Mouse (Mus musculus): ENCODE data around the gene Atp7a. TPM values are rescaled to one million over a fixed set of nuclear protein-coding genes. Genes with fewer than 3 reads are reported as not detected.
"Not testable (repeated sequence)": the region's sequence is repeated elsewhere in the genome, so short reads cannot be mapped to it uniquely, and the experiment has no call there.

Gene Atp7a
- polyA plus RNA-seq, 1 experiment from 2014 or later, result 26.7 TPM

DNA sequence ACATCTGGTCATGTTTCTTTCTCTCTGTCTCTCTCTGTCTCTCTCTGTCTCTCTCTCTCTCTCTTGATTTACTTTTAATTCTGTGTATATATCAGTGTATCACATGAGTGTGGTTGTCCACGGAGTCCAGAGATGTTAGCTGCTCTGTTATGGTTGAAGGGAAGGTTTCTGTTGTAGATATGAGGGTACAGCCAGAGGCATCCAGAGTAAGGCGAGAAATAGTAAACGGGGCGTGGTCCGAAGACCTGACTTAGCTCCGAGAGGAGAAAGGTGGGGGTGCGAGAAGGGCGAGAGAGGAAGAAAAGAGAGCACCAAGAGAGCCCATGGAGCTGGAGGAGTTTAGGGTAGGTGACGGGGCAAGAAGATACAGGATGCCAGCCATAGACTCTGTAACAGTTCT lies 18.9 kb downstream of the Atp7a start:
- ATAC-seq (ENCODE audit: low read depth), result no peak
- Histone ChIP-seq H3K4me2 (ENCODE audit: low read depth, low read length) (peak overlapping the region; percentile 25), H3K4me3 (ENCODE audit: low read length) (peak overlapping the region; percentile 10), H3K9me3 (ENCODE audit: control insufficient read depth, low read length) (no peaks in the 10 kb centered on the region), H3K27me3 (ENCODE audit: control insufficient read depth, insufficient read depth, low read depth, low read length) (no peaks in the 10 kb centered on the region), H3K36me3 (ENCODE audit: control insufficient read depth, insufficient read depth, low read length) (no peaks in the 10 kb centered on the region), H3K27ac (ENCODE audit: low read length) (peak overlapping the region; percentile 53), H3K9ac (ENCODE audit: low read length) (0 out of 2 replicates have a peak overlapping the region, but pooled peaks have one; percentile 20), H3K4me1 (replicated peaks; ENCODE audit: control insufficient read depth, insufficient read depth, low read length) (peaks cover 11% of the 10 kb centered on the region)
- 32% methylated on average over 9 of the region's 9 CpGs for WGBS

DNA sequence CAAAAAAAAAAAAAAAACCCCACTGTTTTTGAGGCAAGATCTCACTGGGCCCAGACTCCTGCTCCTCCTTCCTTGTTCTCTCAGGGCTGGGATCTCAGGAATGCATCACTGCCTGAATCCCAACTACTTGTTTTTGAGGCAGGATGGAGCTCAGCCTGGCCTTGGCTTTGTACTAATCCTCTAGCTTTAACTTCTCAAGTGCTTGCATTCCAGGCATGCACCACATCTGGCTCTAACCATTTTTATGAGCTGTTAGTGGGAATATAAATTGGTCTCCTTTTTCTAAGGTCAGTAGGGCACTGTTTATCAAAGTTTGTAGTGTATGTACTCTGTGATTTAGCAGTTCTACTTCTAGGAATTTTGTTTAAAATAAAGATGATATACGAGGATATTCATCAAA lies 21.1 kb downstream of the Atp7a start:
- H3K9ac ChIP-seq (ENCODE audit: low read length), result no peak overlapping the region
- H3K4me2 ChIP-seq (ENCODE audit: low read depth, low read length), result no peak overlapping the region
- 42% methylated on average over 1 of the region's 1 CpGs for WGBS
- peak; percentile 75 for ATAC-seq (ENCODE audit: low read depth)
- no peak overlapping the region for H3K4me3 ChIP-seq (ENCODE audit: low read length)
- no peaks in the 10 kb centered on the region for H3K36me3 ChIP-seq (ENCODE audit: control insufficient read depth, insufficient read depth, low read length)
- H3K4me1 ChIP-seq (replicated peaks; ENCODE audit: control insufficient read depth, insufficient read depth, low read length), result peaks cover 11% of the 10 kb centered on the region
- no peaks in the 10 kb centered on the region for H3K9me3 ChIP-seq (ENCODE audit: control insufficient read depth, low read length)
- H3K27me3 ChIP-seq (ENCODE audit: control insufficient read depth, insufficient read depth, low read depth, low read length), result no peaks in the 10 kb centered on the region
- no peak overlapping the region for H3K27ac ChIP-seq (ENCODE audit: low read length)

DNA sequence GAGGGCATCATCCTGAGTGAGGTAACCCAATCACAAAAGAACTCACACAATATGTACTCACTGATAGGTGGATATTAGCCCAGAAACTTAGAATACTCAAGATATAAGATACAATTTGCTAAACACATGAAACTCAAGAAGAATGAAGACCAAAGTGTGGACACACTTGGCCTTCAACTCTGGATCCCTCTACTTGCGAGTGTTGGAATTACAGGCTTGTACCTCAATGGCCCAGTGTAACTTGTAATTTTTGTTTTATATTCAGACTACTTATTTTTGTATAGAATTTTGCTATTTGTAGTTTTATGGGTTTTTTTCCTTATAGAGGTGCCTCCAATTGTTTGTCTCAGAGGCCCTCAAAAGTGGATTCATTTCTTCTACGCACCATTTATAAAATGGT lies 50.8 kb downstream of the Atp7a start:
- not testable (repeated sequence) for H3K9me3 ChIP-seq (ENCODE audit: control insufficient read depth, low read length); H3K27ac ChIP-seq (ENCODE audit: low read length); H3K27me3 ChIP-seq (ENCODE audit: control insufficient read depth, insufficient read depth, low read depth, low read length); ATAC-seq (ENCODE audit: low read depth); H3K4me3 ChIP-seq (ENCODE audit: low read length); H3K9ac ChIP-seq (ENCODE audit: low read length); H3K4me1 ChIP-seq (replicated peaks; ENCODE audit: control insufficient read depth, insufficient read depth, low read length); H3K4me2 ChIP-seq (ENCODE audit: low read depth, low read length); H3K36me3 ChIP-seq (ENCODE audit: control insufficient read depth, insufficient read depth, low read length)
- WGBS, result 91% methylated on average over 2 of the region's 2 CpGs

DNA sequence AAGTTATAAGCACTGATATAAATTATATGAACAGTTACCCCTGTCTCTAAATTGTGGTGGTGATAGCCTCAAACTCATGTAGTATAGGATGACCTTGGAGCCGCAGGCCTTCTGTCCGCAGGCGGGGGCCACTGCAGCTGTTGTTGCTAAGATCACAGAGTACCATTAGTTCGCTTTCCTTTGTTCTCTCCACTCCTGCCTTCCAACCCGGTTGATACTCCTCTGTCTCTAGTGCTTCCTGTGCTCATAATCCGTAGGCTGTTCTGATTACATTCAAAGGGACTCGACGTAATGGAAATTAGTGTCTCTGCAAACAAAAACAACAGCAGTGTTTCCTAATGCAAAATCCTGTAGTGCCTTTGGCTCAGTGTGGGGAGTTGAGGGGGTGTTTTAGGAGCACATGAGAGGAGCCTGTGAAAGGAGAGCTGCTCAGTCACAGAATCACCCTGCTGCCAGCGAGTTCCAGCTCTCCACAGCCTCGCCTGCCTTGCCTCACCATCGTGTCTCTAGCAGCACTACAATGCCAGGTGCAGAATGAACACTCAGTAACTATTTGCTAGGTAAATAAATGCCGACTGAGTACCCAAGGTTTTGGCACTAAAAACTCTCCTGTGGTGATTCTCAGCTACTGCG lies 53.9 kb downstream of the Atp7a start:
- H3K27ac ChIP-seq (ENCODE audit: low read length), result peak overlapping the region; percentile 31; the same call in 1 of the 2 replicates
- H3K36me3 ChIP-seq (ENCODE audit: control insufficient read depth, insufficient read depth, low read length), result no peaks in the 10 kb centered on the region
- H3K4me1 ChIP-seq (replicated peaks; ENCODE audit: control insufficient read depth, insufficient read depth, low read length), result no peaks in the 10 kb centered on the region
- H3K9ac ChIP-seq (ENCODE audit: low read length), result no peak overlapping the region
- no peak overlapping the region for H3K4me2 ChIP-seq (ENCODE audit: low read depth, low read length)
- WGBS, result 51% methylated on average over 13 of the region's 13 CpGs
- no peaks in the 10 kb centered on the region for H3K9me3 ChIP-seq (ENCODE audit: control insufficient read depth, low read length)
- H3K27me3 ChIP-seq (ENCODE audit: control insufficient read depth, insufficient read depth, low read depth, low read length), result no peaks in the 10 kb centered on the region
- ATAC-seq (ENCODE audit: low read depth), result peak; percentile 80
- no peak overlapping the region for H3K4me3 ChIP-seq (ENCODE audit: low read length)

DNA sequence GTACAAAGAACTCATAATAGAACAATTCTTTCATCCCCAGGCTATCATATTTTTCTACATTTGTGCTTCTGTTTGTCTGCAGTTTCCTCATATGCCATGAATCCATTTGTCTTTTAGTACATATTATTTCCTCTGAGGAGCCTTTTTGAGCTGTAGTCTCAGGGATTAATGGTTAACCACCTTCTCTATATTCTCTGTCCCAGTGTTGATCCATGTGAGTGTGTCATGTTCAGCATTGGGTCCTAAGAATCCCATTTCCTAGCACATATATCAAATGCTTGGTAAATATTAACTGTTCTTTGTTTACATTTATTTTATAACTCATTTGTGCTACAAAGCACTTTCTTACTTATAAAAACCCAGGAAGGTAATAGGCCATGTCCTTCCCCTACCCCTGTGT lies 55.4 kb downstream of the Atp7a start:
- no peaks in the 10 kb centered on the region for H3K36me3 ChIP-seq (ENCODE audit: control insufficient read depth, insufficient read depth, low read length)
- no peak overlapping the region for H3K9ac ChIP-seq (ENCODE audit: low read length)
- H3K4me1 ChIP-seq (replicated peaks; ENCODE audit: control insufficient read depth, insufficient read depth, low read length), result no peaks in the 10 kb centered on the region
- no peak overlapping the region for H3K27ac ChIP-seq (ENCODE audit: low read length)
- ATAC-seq (ENCODE audit: low read depth), result no peak
- no peaks in the 10 kb centered on the region for H3K9me3 ChIP-seq (ENCODE audit: control insufficient read depth, low read length)
- H3K27me3 ChIP-seq (ENCODE audit: control insufficient read depth, insufficient read depth, low read depth, low read length), result no peaks in the 10 kb centered on the region
- H3K4me3 ChIP-seq (ENCODE audit: low read length), result no peak overlapping the region
- H3K4me2 ChIP-seq (ENCODE audit: low read depth, low read length), result no peak overlapping the region

DNA sequence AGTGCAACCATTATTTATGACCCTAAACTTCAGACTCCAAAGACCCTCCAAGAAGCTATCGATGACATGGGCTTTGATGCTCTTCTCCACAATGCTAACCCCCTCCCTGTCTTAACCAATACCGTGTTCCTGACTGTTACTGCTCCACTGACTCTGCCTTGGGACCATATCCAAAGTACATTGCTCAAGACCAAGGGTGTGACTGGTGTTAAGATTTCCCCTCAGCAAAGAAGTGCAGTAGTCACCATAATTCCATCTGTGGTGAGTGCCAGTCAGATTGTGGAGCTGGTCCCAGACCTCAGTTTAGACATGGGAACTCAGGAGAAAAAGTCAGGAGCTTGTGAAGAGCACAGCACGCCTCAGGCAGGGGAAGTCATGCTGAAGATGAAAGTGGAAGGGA lies 58.1 kb downstream of the Atp7a start:
- no peak for ATAC-seq (ENCODE audit: low read depth)
- Histone ChIP-seq H3K9ac (ENCODE audit: low read length) (no peak overlapping the region), H3K27ac (ENCODE audit: low read length) (no peak overlapping the region), H3K4me3 (ENCODE audit: low read length) (no peak overlapping the region), H3K9me3 (ENCODE audit: control insufficient read depth, low read length) (no peaks in the 10 kb centered on the region), H3K36me3 (ENCODE audit: control insufficient read depth, insufficient read depth, low read length) (no peaks in the 10 kb centered on the region), H3K4me2 (ENCODE audit: low read depth, low read length) (no peak overlapping the region), H3K4me1 (replicated peaks; ENCODE audit: control insufficient read depth, insufficient read depth, low read length) (no peaks in the 10 kb centered on the region), H3K27me3 (ENCODE audit: control insufficient read depth, insufficient read depth, low read depth, low read length) (no peaks in the 10 kb centered on the region)
- WGBS, result 78% methylated on average over 3 of the region's 3 CpGs

DNA sequence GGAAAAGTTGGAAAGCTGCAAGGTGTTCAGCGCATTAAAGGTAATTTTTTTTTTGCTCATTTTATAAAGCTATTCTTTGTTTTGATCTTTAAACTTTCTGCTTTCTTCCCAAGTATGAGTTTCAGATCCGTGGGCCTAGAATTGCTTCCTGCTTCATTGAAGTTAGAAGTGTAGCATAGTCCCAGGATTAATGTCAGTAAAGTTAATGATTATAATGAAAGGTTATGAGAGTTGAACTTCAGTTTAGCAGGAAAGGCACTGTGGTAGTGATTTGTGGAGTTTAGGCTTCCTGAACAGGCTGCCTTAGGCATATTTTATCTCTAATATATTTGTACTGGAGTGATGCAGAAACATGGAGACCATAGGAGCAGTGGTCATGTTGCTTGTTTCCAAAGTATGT lies 58.5 kb downstream of the Atp7a start:
- no peaks in the 10 kb centered on the region for H3K36me3 ChIP-seq (ENCODE audit: control insufficient read depth, insufficient read depth, low read length)
- no peak overlapping the region for H3K4me2 ChIP-seq (ENCODE audit: low read depth, low read length)
- no peak overlapping the region for H3K9ac ChIP-seq (ENCODE audit: low read length)
- no peak overlapping the region for H3K27ac ChIP-seq (ENCODE audit: low read length)
- H3K27me3 ChIP-seq (ENCODE audit: control insufficient read depth, insufficient read depth, low read depth, low read length), result no peaks in the 10 kb centered on the region
- ATAC-seq (ENCODE audit: low read depth), result no peak
- H3K4me3 ChIP-seq (ENCODE audit: low read length), result no peak overlapping the region
- WGBS, result 86% methylated on average over 2 of the region's 2 CpGs
- H3K9me3 ChIP-seq (ENCODE audit: control insufficient read depth, low read length), result no peaks in the 10 kb centered on the region
- no peaks in the 10 kb centered on the region for H3K4me1 ChIP-seq (replicated peaks; ENCODE audit: control insufficient read depth, insufficient read depth, low read length)

DNA sequence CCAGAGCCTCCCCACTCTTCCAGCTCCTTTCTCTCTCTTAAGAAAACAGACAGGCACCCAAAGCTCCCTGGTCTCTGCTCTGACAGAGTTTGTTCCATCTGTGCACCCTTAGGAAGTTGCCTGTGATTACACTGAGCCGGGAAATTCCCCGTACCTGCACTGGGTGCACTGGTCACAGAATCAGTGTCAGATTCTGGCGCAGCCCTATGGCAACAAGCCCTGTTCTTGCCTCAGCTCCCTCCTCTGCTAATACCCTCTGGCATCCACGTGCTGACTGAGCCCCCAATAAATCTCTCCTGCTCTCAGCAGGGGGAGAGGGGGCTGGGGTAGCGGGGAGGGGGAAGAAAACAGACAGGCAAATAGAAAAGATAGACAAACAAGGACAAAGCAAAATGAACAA lies 65.9 kb downstream of the Atp7a start:
- ATAC-seq (ENCODE audit: low read depth), result no peak
- H3K27ac ChIP-seq (ENCODE audit: low read length), result no peak overlapping the region

DNA sequence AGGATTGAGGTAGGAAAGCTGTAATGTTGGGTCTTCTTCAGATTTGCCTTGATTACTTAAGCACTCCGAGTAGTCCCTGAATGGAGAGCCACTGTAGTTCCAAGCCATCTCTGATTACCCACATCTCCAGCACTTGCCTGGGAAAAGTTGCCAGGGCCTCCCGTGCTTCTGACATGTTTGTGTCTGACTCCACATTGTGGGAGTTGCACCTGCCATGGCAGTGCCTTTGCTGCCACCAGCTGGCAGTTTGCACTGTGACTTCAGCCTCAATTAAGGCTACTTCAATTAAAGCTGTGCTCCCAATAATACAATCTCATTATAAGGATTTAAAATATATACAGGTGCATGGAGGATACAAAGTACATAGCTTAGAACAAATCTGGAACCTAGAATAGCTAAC lies 78.4 kb downstream of the Atp7a start:
- no peak for ATAC-seq (ENCODE audit: low read depth)
- 43% methylated on average over 2 of the region's 2 CpGs for WGBS
- no peaks in the 10 kb centered on the region for H3K36me3 ChIP-seq (ENCODE audit: control insufficient read depth, insufficient read depth, low read length)

More for the DNA sequence above, 65.9 kb downstream of the Atp7a start:
- no peaks in the 10 kb centered on the region for H3K4me1 ChIP-seq (replicated peaks; ENCODE audit: control insufficient read depth, insufficient read depth, low read length)
- no peak overlapping the region for H3K4me3 ChIP-seq (ENCODE audit: low read length)
- H3K27me3 ChIP-seq (ENCODE audit: control insufficient read depth, insufficient read depth, low read depth, low read length), result no peaks in the 10 kb centered on the region
- no peak overlapping the region for H3K4me2 ChIP-seq (ENCODE audit: low read depth, low read length)
- WGBS, result 37% methylated on average over 4 of the region's 5 CpGs
- no peaks in the 10 kb centered on the region for H3K9me3 ChIP-seq (ENCODE audit: control insufficient read depth, low read length)
- no peaks in the 10 kb centered on the region for H3K36me3 ChIP-seq (ENCODE audit: control insufficient read depth, insufficient read depth, low read length)
- H3K9ac ChIP-seq (ENCODE audit: low read length), result no peak overlapping the region

DNA sequence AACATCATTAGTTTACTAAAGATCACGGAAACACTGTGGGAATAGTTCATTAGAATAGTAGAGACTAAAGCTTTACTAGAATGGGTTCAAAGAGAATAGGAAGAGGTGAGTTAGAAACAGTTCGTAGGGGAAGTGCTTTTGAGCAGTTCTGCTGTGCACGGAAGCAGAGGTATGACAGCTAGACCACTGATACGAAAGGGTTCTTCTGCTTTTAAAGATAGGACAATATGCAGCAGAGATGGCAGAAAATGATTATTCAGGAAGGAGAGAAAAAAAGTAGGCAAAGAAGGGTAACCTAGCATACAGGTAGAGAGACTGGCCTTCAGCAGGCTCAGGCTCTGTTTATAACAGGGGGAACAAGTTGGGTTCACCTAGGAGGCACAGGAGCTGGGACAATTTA lies 86.8 kb downstream of the Atp7a start:
- no peaks in the 10 kb centered on the region for H3K9me3 ChIP-seq (ENCODE audit: control insufficient read depth, low read length)
- WGBS, result 90% methylated on average over 4 of the region's 4 CpGs
- no peaks in the 10 kb centered on the region for H3K27me3 ChIP-seq (ENCODE audit: control insufficient read depth, insufficient read depth, low read depth, low read length)
- no peaks in the 10 kb centered on the region for H3K36me3 ChIP-seq (ENCODE audit: control insufficient read depth, insufficient read depth, low read length)
- H3K4me1 ChIP-seq (replicated peaks; ENCODE audit: control insufficient read depth, insufficient read depth, low read length), result no peaks in the 10 kb centered on the region
- no peak overlapping the region for H3K4me2 ChIP-seq (ENCODE audit: low read depth, low read length)
- H3K27ac ChIP-seq (ENCODE audit: low read length), result no peak overlapping the region
- H3K4me3 ChIP-seq (ENCODE audit: low read length), result no peak overlapping the region
- H3K9ac ChIP-seq (ENCODE audit: low read length), result no peak overlapping the region
- ATAC-seq (ENCODE audit: low read depth), result no peak

More for the DNA sequence above, 78.4 kb downstream of the Atp7a start:
- no peak overlapping the region for H3K4me2 ChIP-seq (ENCODE audit: low read depth, low read length)
- H3K4me1 ChIP-seq (replicated peaks; ENCODE audit: control insufficient read depth, insufficient read depth, low read length), result no peaks in the 10 kb centered on the region
- no peaks in the 10 kb centered on the region for H3K27me3 ChIP-seq (ENCODE audit: control insufficient read depth, insufficient read depth, low read depth, low read length)
- no peak overlapping the region for H3K27ac ChIP-seq (ENCODE audit: low read length)
- H3K9me3 ChIP-seq (ENCODE audit: control insufficient read depth, low read length), result no peaks in the 10 kb centered on the region
- H3K9ac ChIP-seq (ENCODE audit: low read length), result no peak overlapping the region
- no peak overlapping the region for H3K4me3 ChIP-seq (ENCODE audit: low read length)
